Mouse (Mus musculus): Measurements from ENCODE around the gene Krt33b. TPM values are rescaled to one million over a fixed set of nuclear protein-coding genes. Genes with fewer than 3 reads are reported as not detected.

Krt33b gene
- total and polyA plus RNA-seq, 2 experiments from 2014 or later: 0.11 TPM; not detected in 1

- Histone ChIP-seq H3K4me2 (ENCODE audit: low read depth, low read length) (no peak overlapping the region), H3K36me3 (ENCODE audit: insufficient read depth, low read length) (no peaks in the 10 kb centered on the region), H3K4me3 (ENCODE audit: low read length) (no peak overlapping the region), H3K9me3 (ENCODE audit: low read length) (no peaks in the 10 kb centered on the region), H3K9ac (replicated peaks; ENCODE audit: low read length) (no peak overlapping the region), H3K27ac (peak overlapping the region; percentile 46), H3K27me3 (ENCODE audit: insufficient read depth, low read length) (no peaks in the 10 kb centered on the region), H3K4me1 (ENCODE audit: insufficient read depth, low read length) (no peaks in the 10 kb centered on the region)
- DNase-seq (ENCODE audit: low spot score): peak; percentile 77
- TF ChIP-seq CTCF (IDR thresholded peaks at IDR 0.05; ENCODE audit: low read depth): no peak
- peak; percentile 94 for ATAC-seq
- 46% methylated on average over 20 of the region's 20 CpGs for WGBS
Measured at GRCm38 (mm10) chr11:99985291-99986092, 44.2 kb downstream of the Krt33b start.

- H3K36me3 ChIP-seq (ENCODE audit: insufficient read depth, low read length): no peaks in the 10 kb centered on the region
- no peak overlapping the region for H3K4me3 ChIP-seq (ENCODE audit: low read length)
- no peak overlapping the region for H3K27ac ChIP-seq
- H3K4me1 ChIP-seq (ENCODE audit: insufficient read depth, low read length): 0 out of 2 replicates have a peak, but pooled peaks cover 2% of the 10 kb centered on the region
- DNase-seq (ENCODE audit: low spot score) (no peak), ATAC-seq (no peak)
- H3K9ac ChIP-seq (replicated peaks; ENCODE audit: low read length): no peak overlapping the region
- no peak for TF ChIP-seq CTCF (IDR thresholded peaks at IDR 0.05; ENCODE audit: low read depth)
- 98% methylated on average over 1 of the region's 1 CpGs for WGBS
- no peak overlapping the region for H3K4me2 ChIP-seq (ENCODE audit: low read depth, low read length)
- H3K27me3 ChIP-seq (ENCODE audit: insufficient read depth, low read length): no peaks in the 10 kb centered on the region
- no peaks in the 10 kb centered on the region for H3K9me3 ChIP-seq (ENCODE audit: low read length)
Measured at GRCm38 (mm10) chr11:99983442-99983841, 46.2 kb downstream of the Krt33b start.

GRCm38 (mm10) chr11:99982731-99983130 is 46.9 kb downstream of the Krt33b start:
- H3K4me1 ChIP-seq (ENCODE audit: insufficient read depth, low read length): 0 out of 2 replicates have a peak, but pooled peaks cover 4% of the 10 kb centered on the region
- ATAC-seq (no peak), DNase-seq (ENCODE audit: low spot score) (no peak)
- no peaks in the 10 kb centered on the region for H3K9me3 ChIP-seq (ENCODE audit: low read length)
- H3K4me2 ChIP-seq (ENCODE audit: low read depth, low read length): no peak overlapping the region
- H3K27ac ChIP-seq: no peak overlapping the region
- WGBS: 88% methylated on average over 9 of the region's 9 CpGs
- H3K9ac ChIP-seq (replicated peaks; ENCODE audit: low read length): no peak overlapping the region
- no peaks in the 10 kb centered on the region for H3K36me3 ChIP-seq (ENCODE audit: insufficient read depth, low read length)
- H3K4me3 ChIP-seq (ENCODE audit: low read length): no peak overlapping the region
- H3K27me3 ChIP-seq (ENCODE audit: insufficient read depth, low read length): no peaks in the 10 kb centered on the region
- TF ChIP-seq CTCF (IDR thresholded peaks at IDR 0.05; ENCODE audit: low read depth): no peak

GRCm38 (mm10) chr11:99978953-99979352 is 50.7 kb downstream of the Krt33b start, which contains the start of gene Krtap29-1:
Gene Krtap29-1, minus strand, starts transcription at chr11:99979053.
- H3K9me3 ChIP-seq (ENCODE audit: low read length): no peaks in the 10 kb centered on the region
- WGBS: 67% methylated on average over 5 of the region's 5 CpGs
- H3K4me3 ChIP-seq (ENCODE audit: low read length): no peak within 1 kb of the TSS
- no peaks in the 10 kb centered on the region for H3K36me3 ChIP-seq (ENCODE audit: insufficient read depth, low read length)
- ATAC-seq: no peak
- DNase-seq (ENCODE audit: low spot score): no peak
- H3K4me2 ChIP-seq (ENCODE audit: low read depth, low read length): no peak within 1 kb of the TSS
- no peak within 1 kb of the TSS for H3K9ac ChIP-seq (replicated peaks; ENCODE audit: low read length)
- H3K27me3 ChIP-seq (ENCODE audit: insufficient read depth, low read length): no peaks in the 10 kb centered on the region
- no peak for TF ChIP-seq CTCF (IDR thresholded peaks at IDR 0.05; ENCODE audit: low read depth)
- H3K4me1 ChIP-seq (ENCODE audit: insufficient read depth, low read length): 0 out of 2 replicates have a peak, but pooled peaks cover 4% of the 10 kb centered on the region
- H3K27ac ChIP-seq: no peak within 1 kb of the TSS

Other genes with a start within 250 kb of the Krt33b start
Only the 30 nearest of the 34 such genes appear.
- gene Gm11569, start 230.9 kb downstream of the Krt33b start, total RNA-seq (2014; rRNA removed): not detected in 2 replicates
- not detected in 2 replicates for gene Gm11569, start 230.9 kb downstream of the Krt33b start, polyA plus RNA-seq (2015; fragmentation: Nextera tagmentation; extraction: Ambion mirVana)
- not detected in 2 replicates for gene Gm11554, start 225.4 kb downstream of the Krt33b start, total RNA-seq (2014; rRNA removed)
- not detected in 2 replicates for gene Gm11554, start 225.4 kb downstream of the Krt33b start, polyA plus RNA-seq (2015; fragmentation: Nextera tagmentation; extraction: Ambion mirVana)
- not detected in 2 replicates for gene Krtap4-13, start 220.0 kb downstream of the Krt33b start, total RNA-seq (2014; rRNA removed)
- not detected in 2 replicates for gene Krtap4-13, start 220.0 kb downstream of the Krt33b start, polyA plus RNA-seq (2015; fragmentation: Nextera tagmentation; extraction: Ambion mirVana)
- gene Gm11564, start 214.2 kb downstream of the Krt33b start, total RNA-seq (2014; rRNA removed): not detected in 2 replicates
- not detected in 2 replicates for gene Gm11564, start 214.2 kb downstream of the Krt33b start, polyA plus RNA-seq (2015; fragmentation: Nextera tagmentation; extraction: Ambion mirVana)
- not detected in 2 replicates for gene 2300003K06Rik, start 191.8 kb downstream of the Krt33b start, total RNA-seq (2014; rRNA removed)
- not detected in 2 replicates for gene 2300003K06Rik, start 191.8 kb downstream of the Krt33b start, polyA plus RNA-seq (2015; fragmentation: Nextera tagmentation; extraction: Ambion mirVana)
- not detected in 2 replicates for gene Krtap4-16, start 178.3 kb downstream of the Krt33b start, total RNA-seq (2014; rRNA removed)
- not detected in 2 replicates for gene Krtap4-16, start 178.3 kb downstream of the Krt33b start, polyA plus RNA-seq (2015; fragmentation: Nextera tagmentation; extraction: Ambion mirVana)
- gene Gm11568, start 172.0 kb downstream of the Krt33b start, total RNA-seq (2014; rRNA removed): not detected in 2 replicates
- gene Gm11568, start 172.0 kb downstream of the Krt33b start, polyA plus RNA-seq (2015; fragmentation: Nextera tagmentation; extraction: Ambion mirVana): not detected in 2 replicates
- gene Gm11559, start 165.4 kb downstream of the Krt33b start, total RNA-seq (2014; rRNA removed): not detected in 2 replicates
- not detected in 2 replicates for gene Gm11559, start 165.4 kb downstream of the Krt33b start, polyA plus RNA-seq (2015; fragmentation: Nextera tagmentation; extraction: Ambion mirVana)
- not detected in 2 replicates for gene Krtap9-1, start 156.5 kb downstream of the Krt33b start, total RNA-seq (2014; rRNA removed)
- not detected in 2 replicates for gene Krtap9-1, start 156.5 kb downstream of the Krt33b start, polyA plus RNA-seq (2015; fragmentation: Nextera tagmentation; extraction: Ambion mirVana)
- gene Gm11567, start 150.7 kb downstream of the Krt33b start, total RNA-seq (2014; rRNA removed): not detected in 2 replicates
- not detected in 2 replicates for gene Gm11567, start 150.7 kb downstream of the Krt33b start, polyA plus RNA-seq (2015; fragmentation: Nextera tagmentation; extraction: Ambion mirVana)
- not detected in 2 replicates for gene Krtap31-1, start 121.9 kb downstream of the Krt33b start, total RNA-seq (2014; rRNA removed)
- gene Krtap31-1, start 121.9 kb downstream of the Krt33b start, polyA plus RNA-seq (2015; fragmentation: Nextera tagmentation; extraction: Ambion mirVana): not detected in 2 replicates
- not detected in 2 replicates for gene Gm11565, start 115.1 kb downstream of the Krt33b start, total RNA-seq (2014; rRNA removed)
- not detected in 2 replicates for gene Gm11565, start 115.1 kb downstream of the Krt33b start, polyA plus RNA-seq (2015; fragmentation: Nextera tagmentation; extraction: Ambion mirVana)
- gene Krtap31-2, start 93.6 kb downstream of the Krt33b start, total RNA-seq (2014; rRNA removed): not detected in 2 replicates
- gene Krtap31-2, start 93.6 kb downstream of the Krt33b start, polyA plus RNA-seq (2015; fragmentation: Nextera tagmentation; extraction: Ambion mirVana): not detected in 2 replicates
- not detected in 2 replicates for gene Krtap9-5, start 81.4 kb downstream of the Krt33b start, total RNA-seq (2014; rRNA removed)
- not detected in 2 replicates for gene Krtap9-5, start 81.4 kb downstream of the Krt33b start, polyA plus RNA-seq (2015; fragmentation: Nextera tagmentation; extraction: Ambion mirVana)
- gene Krtap29-1, start 50.8 kb downstream of the Krt33b start, total RNA-seq (2014; rRNA removed): not detected in 2 replicates
- not detected in 2 replicates for gene Krtap29-1, start 50.8 kb downstream of the Krt33b start, polyA plus RNA-seq (2015; fragmentation: Nextera tagmentation; extraction: Ambion mirVana)
- gene Krtap16-1, start 43.3 kb downstream of the Krt33b start, total RNA-seq (2014; rRNA removed): not detected in 2 replicates
- gene Krtap16-1, start 43.3 kb downstream of the Krt33b start, polyA plus RNA-seq (2015; fragmentation: Nextera tagmentation; extraction: Ambion mirVana): 0.09 TPM in 1 of 2 replicates, not detected in the other
- 2.6 and 3.0 TPM in 2 replicates for gene Krtap17-1, start 35.9 kb downstream of the Krt33b start, total RNA-seq (2014; rRNA removed)
- gene Krtap17-1, start 35.9 kb downstream of the Krt33b start, polyA plus RNA-seq (2015; fragmentation: Nextera tagmentation; extraction: Ambion mirVana): 1.6 and 1.8 TPM in 2 replicates
- not detected in 2 replicates for gene Krt33a, start 13.7 kb downstream of the Krt33b start, total RNA-seq (2014; rRNA removed)
- gene Krt33a, start 13.7 kb downstream of the Krt33b start, polyA plus RNA-seq (2015; fragmentation: Nextera tagmentation; extraction: Ambion mirVana): not detected in 2 replicates
- not detected in 2 replicates for gene Krt34, start 11.7 kb upstream of the Krt33b start, total RNA-seq (2014; rRNA removed)
- gene Krt34, start 11.7 kb upstream of the Krt33b start, polyA plus RNA-seq (2015; fragmentation: Nextera tagmentation; extraction: Ambion mirVana): 0.11 TPM in 1 of 2 replicates, not detected in the other
- not detected in 2 replicates for gene Krt31, start 20.7 kb upstream of the Krt33b start, total RNA-seq (2014; rRNA removed)
- gene Krt31, start 20.7 kb upstream of the Krt33b start, polyA plus RNA-seq (2015; fragmentation: Nextera tagmentation; extraction: Ambion mirVana): not detected in 2 replicates
- not detected in 2 replicates for gene Krt32, start 58.4 kb upstream of the Krt33b start, total RNA-seq (2014; rRNA removed)
- not detected in 2 replicates for gene Krt32, start 58.4 kb upstream of the Krt33b start, polyA plus RNA-seq (2015; fragmentation: Nextera tagmentation; extraction: Ambion mirVana)
- 0.78 TPM in 1 of 2 replicates, not detected in the other for gene Krt35, start 66.4 kb upstream of the Krt33b start, total RNA-seq (2014; rRNA removed)
- 0.16 TPM in 2 replicates for gene Krt35, start 66.4 kb upstream of the Krt33b start, polyA plus RNA-seq (2015; fragmentation: Nextera tagmentation; extraction: Ambion mirVana)
- not detected in 2 replicates for gene Krt36, start 75.8 kb upstream of the Krt33b start, total RNA-seq (2014; rRNA removed)
- 0.14 TPM in 1 of 2 replicates, not detected in the other for gene Krt36, start 75.8 kb upstream of the Krt33b start, polyA plus RNA-seq (2015; fragmentation: Nextera tagmentation; extraction: Ambion mirVana)
- gene Krt13, start 91.7 kb upstream of the Krt33b start, total RNA-seq (2014; rRNA removed): not detected in 2 replicates
- 0.13 TPM in 1 of 2 replicates, not detected in the other for gene Krt13, start 91.7 kb upstream of the Krt33b start, polyA plus RNA-seq (2015; fragmentation: Nextera tagmentation; extraction: Ambion mirVana)
- 0.25 and 0.68 TPM in 2 replicates for gene Krt15, start 106.1 kb upstream of the Krt33b start, total RNA-seq (2014; rRNA removed)
- 0.21 and 0.24 TPM in 2 replicates for gene Krt15, start 106.1 kb upstream of the Krt33b start, polyA plus RNA-seq (2015; fragmentation: Nextera tagmentation; extraction: Ambion mirVana)
- gene Krt19, start 118.8 kb upstream of the Krt33b start, total RNA-seq (2014; rRNA removed): 0.65 and 2.7 TPM in 2 replicates
- 3.8 and 4.9 TPM in 2 replicates for gene Krt19, start 118.8 kb upstream of the Krt33b start, polyA plus RNA-seq (2015; fragmentation: Nextera tagmentation; extraction: Ambion mirVana)
- 0.05 TPM in 1 of 2 replicates, not detected in the other for gene Krt9, start 163.4 kb upstream of the Krt33b start, total RNA-seq (2014; rRNA removed)
- 0.06 and 0.18 TPM in 2 replicates for gene Krt9, start 163.4 kb upstream of the Krt33b start, polyA plus RNA-seq (2015; fragmentation: Nextera tagmentation; extraction: Ambion mirVana)
- 0.86 TPM in 1 of 2 replicates, not detected in the other for gene Krt14, start 177.7 kb upstream of the Krt33b start, total RNA-seq (2014; rRNA removed)
- gene Krt14, start 177.7 kb upstream of the Krt33b start, polyA plus RNA-seq (2015; fragmentation: Nextera tagmentation; extraction: Ambion mirVana): 0.55 and 0.79 TPM in 2 replicates
- not detected in 2 replicates for gene Krt16, start 219.0 kb upstream of the Krt33b start, total RNA-seq (2014; rRNA removed)
- not detected in 2 replicates for gene Krt16, start 219.0 kb upstream of the Krt33b start, polyA plus RNA-seq (2015; fragmentation: Nextera tagmentation; extraction: Ambion mirVana)
- 0.40 and 1.0 TPM in 2 replicates for gene Krt17, start 231.2 kb upstream of the Krt33b start, total RNA-seq (2014; rRNA removed)
- gene Krt17, start 231.2 kb upstream of the Krt33b start, polyA plus RNA-seq (2015; fragmentation: Nextera tagmentation; extraction: Ambion mirVana): 1.1 and 1.2 TPM in 2 replicates